9 mouse cellular contexts compared by ENCODE assay signal in genomic region chr17:33926207-33926932, GRCm38 (mm10). TPM values are rescaled to one million over a fixed set of nuclear protein-coding genes. Genes with fewer than 3 reads are reported as not detected.
DNase-seq lines count a peak whose midpoint lies in the region; ATAC-seq and TF ChIP-seq lines count a peak whose summit lies in the region.
"Had no signal": no experiment of that assay in that cellular context is flagged by ENCODE, and none has a peak within 500 bp of the region (broad histone marks: within the 10 kb centered on the region; RNA-seq: fewer than 3 reads in every experiment).

No protein-coding gene starts in this region.

- no peak overlapping the region for H3K9ac ChIP-seq in intestine, postnatal 0 days (ENCODE audit: low read depth, low read length)
- no peak overlapping the region for H3K9ac ChIP-seq in intestine, embryonic 16.5 days (ENCODE audit: low read depth, low read length)
- no peak overlapping the region for H3K9ac ChIP-seq in neural tube, embryonic 14.5 days (replicated peaks; ENCODE audit: low read depth, low read length)
- H3K9ac ChIP-seq: midbrain, embryonic 15.5 days had no signal

- no peaks in the 10 kb centered on the region for H3K4me1 ChIP-seq in intestine, postnatal 0 days (replicated peaks; ENCODE audit: control insufficient read depth, insufficient read depth, low read length)
- peaks cover 16% of the 10 kb centered on the region for H3K4me1 ChIP-seq in intestine, embryonic 16.5 days (ENCODE audit: control insufficient read depth, insufficient read depth, low read length)
- peaks cover 9% of the 10 kb centered on the region for H3K4me1 ChIP-seq in neural tube, embryonic 14.5 days (ENCODE audit: control insufficient read depth, insufficient read depth, low read length)

- no peak for DNase-seq in neural tube, embryonic 10.5 days (ENCODE audit: extremely low spot score, low spot score)
- DNase-seq in ZHBTc4 (ENCODE audit: low read depth, low spot score), result peak; percentile 73
- DNase-seq in retina, embryonic 14.5 days (ENCODE audit: low spot score), result peak; percentile 47
- DNase-seq in layer of hippocampus, postnatal 10 days (ENCODE audit: low spot score in 2 of 2), result no peak
- DNase-seq: heart, adult 18-20 months had no signal

- no peak overlapping the region for H3K27ac ChIP-seq in intestine, postnatal 0 days (ENCODE audit: low read depth, low read length)
- no peak overlapping the region for H3K27ac ChIP-seq in intestine, embryonic 16.5 days (ENCODE audit: low read length)
- no peak overlapping the region for H3K27ac ChIP-seq in neural tube, embryonic 14.5 days (ENCODE audit: low read depth, low read length)
- H3K27ac ChIP-seq: midbrain, embryonic 15.5 days had no signal

- no peaks in the 10 kb centered on the region for H3K9me3 ChIP-seq in intestine, postnatal 0 days (ENCODE audit: control insufficient read depth)
- peaks cover 3% of the 10 kb centered on the region; the same call in 1 of the 2 replicates for H3K9me3 ChIP-seq in intestine, embryonic 16.5 days (ENCODE audit: control insufficient read depth, low read length)
- H3K9me3 ChIP-seq in neural tube, embryonic 14.5 days (ENCODE audit: control insufficient read depth, low read length), result no peaks in the 10 kb centered on the region
- H3K9me3 ChIP-seq: midbrain, embryonic 15.5 days had no signal

- H3K36me3 ChIP-seq in intestine, postnatal 0 days (ENCODE audit: control insufficient read depth, insufficient read depth), result peaks cover 31% of the 10 kb centered on the region
- H3K36me3 ChIP-seq in intestine, embryonic 16.5 days (ENCODE audit: control insufficient read depth, insufficient read depth, low read length), result peaks cover 11% of the 10 kb centered on the region; the same call in 1 of the 2 replicates
- H3K36me3 ChIP-seq in neural tube, embryonic 14.5 days (ENCODE audit: control insufficient read depth, insufficient read depth, low read length), result 0 out of 2 replicates have a peak, but pooled peaks cover 3% of the 10 kb centered on the region
- H3K36me3 ChIP-seq: midbrain, embryonic 15.5 days had no signal

- no peak overlapping the region for H3K4me2 ChIP-seq in intestine, postnatal 0 days (replicated peaks; ENCODE audit: low read depth)
- H3K4me2 ChIP-seq in intestine, embryonic 16.5 days (ENCODE audit: low read depth, low read length), result no peak overlapping the region
- 0 out of 2 replicates have a peak overlapping the region, but pooled peaks have one; percentile 6 for H3K4me2 ChIP-seq in neural tube, embryonic 14.5 days (ENCODE audit: low read depth, low read length)
- H3K4me2 ChIP-seq: midbrain, embryonic 15.5 days had no signal

- H3K4me3 ChIP-seq in intestine, postnatal 0 days (ENCODE audit: low read depth, low read length), result no peak overlapping the region
- no peak overlapping the region for H3K4me3 ChIP-seq in intestine, embryonic 16.5 days (ENCODE audit: low read length)
- no peak overlapping the region for H3K4me3 ChIP-seq in neural tube, embryonic 14.5 days (ENCODE audit: low read depth, low read length)
- H3K4me3 ChIP-seq: midbrain, embryonic 15.5 days had no signal

- 77% methylated on average over 17 of the region's 17 CpGs for WGBS in intestine, postnatal 0 days
- WGBS in intestine, embryonic 16.5 days, result 73% methylated on average over 17 of the region's 17 CpGs
- 83% methylated on average over 17 of the region's 17 CpGs for WGBS in neural tube, embryonic 14.5 days

- ATAC-seq in intestine, postnatal 0 days, result no peak
- ATAC-seq in intestine, embryonic 16.5 days, result no peak
- no peak for ATAC-seq in neural tube, embryonic 14.5 days (ENCODE audit: low read depth)
- ATAC-seq: midbrain, embryonic 15.5 days had no signal

- no peaks in the 10 kb centered on the region for H3K27me3 ChIP-seq in intestine, postnatal 0 days (replicated peaks; ENCODE audit: control insufficient read depth, insufficient read depth, low read length)
- H3K27me3 ChIP-seq in intestine, embryonic 16.5 days (replicated peaks; ENCODE audit: control insufficient read depth, insufficient read depth, low read length), result no peaks in the 10 kb centered on the region
- no peaks in the 10 kb centered on the region for H3K27me3 ChIP-seq in neural tube, embryonic 14.5 days (ENCODE audit: control insufficient read depth, insufficient read depth, low read length)
- H3K27me3 ChIP-seq: midbrain, embryonic 15.5 days had no signal

- TF ChIP-seq CTCF in intestine, postnatal 0 days (IDR thresholded peaks at IDR 0.05; ENCODE audit: low read depth), result peak; percentile 71

RNA-seq across cellular contexts. Expression of gene Rgl2, which starts 3.0 kb away (rescaled TPM):
- polyA plus RNA-seq in intestine, postnatal 0 days (2015; fragmentation: Nextera tagmentation; extraction: Ambion mirVana), result 10.8 and 11.6 TPM in 2 replicates
- 24.4 and 25.9 TPM in 2 replicates for polyA plus RNA-seq in intestine, embryonic 16.5 days (2015; fragmentation: Nextera tagmentation; extraction: Ambion mirVana)
- 48.8 and 51.3 TPM in 2 replicates for polyA plus RNA-seq in neural tube, embryonic 14.5 days (2014; fragmentation: Nextera tagmentation; extraction: Ambion mirVana)
- total RNA-seq in layer of hippocampus, postnatal 10 days (2021), result 10 to 100 TPM; 60.2 to 80.6 TPM

RNA-seq across cellular contexts. Expression of gene Zbtb22, which starts 10.7 kb away (rescaled TPM):
- 11.1 and 12.9 TPM in 2 replicates for polyA plus RNA-seq in intestine, postnatal 0 days (2015; fragmentation: Nextera tagmentation; extraction: Ambion mirVana)
- polyA plus RNA-seq in intestine, embryonic 16.5 days (2015; fragmentation: Nextera tagmentation; extraction: Ambion mirVana), result 12.9 and 15.0 TPM in 2 replicates
- polyA plus RNA-seq in neural tube, embryonic 14.5 days (2014; fragmentation: Nextera tagmentation; extraction: Ambion mirVana), result 6.5 and 8.9 TPM in 2 replicates
- total RNA-seq in layer of hippocampus, postnatal 10 days (2021), result 10 to 100 TPM; 29.4 to 30.5 TPM

RNA-seq across cellular contexts. Expression of gene Tapbp, which starts 10.7 kb away (rescaled TPM):
- 102 and 110 TPM in 2 replicates for polyA plus RNA-seq in intestine, postnatal 0 days (2015; fragmentation: Nextera tagmentation; extraction: Ambion mirVana)
- polyA plus RNA-seq in intestine, embryonic 16.5 days (2015; fragmentation: Nextera tagmentation; extraction: Ambion mirVana), result 44.5 and 45.8 TPM in 2 replicates
- 35.7 and 36.2 TPM in 2 replicates for polyA plus RNA-seq in neural tube, embryonic 14.5 days (2014; fragmentation: Nextera tagmentation; extraction: Ambion mirVana)
- total RNA-seq in layer of hippocampus, postnatal 10 days (2021), result 10 to 100 TPM; 36.3 to 40.7 TPM

RNA-seq across cellular contexts. Expression of gene Pfdn6, which starts 13.8 kb away (rescaled TPM):
- polyA plus RNA-seq in intestine, postnatal 0 days (2015; fragmentation: Nextera tagmentation; extraction: Ambion mirVana), result 111 and 116 TPM in 2 replicates
- polyA plus RNA-seq in intestine, embryonic 16.5 days (2015; fragmentation: Nextera tagmentation; extraction: Ambion mirVana), result 150 and 167 TPM in 2 replicates
- 168 TPM in 2 replicates for polyA plus RNA-seq in neural tube, embryonic 14.5 days (2014; fragmentation: Nextera tagmentation; extraction: Ambion mirVana)
- 100 to 1,000 TPM in 1 of 2 experiments, 10 to 100 TPM in 1; 83.1 to 106 TPM for total RNA-seq in layer of hippocampus, postnatal 10 days (2021)

RNA-seq across cellular contexts. Expression of gene Wdr46, which starts 14.1 kb away (rescaled TPM):
- 10.6 and 11.2 TPM in 2 replicates for polyA plus RNA-seq in intestine, postnatal 0 days (2015; fragmentation: Nextera tagmentation; extraction: Ambion mirVana)
- polyA plus RNA-seq in intestine, embryonic 16.5 days (2015; fragmentation: Nextera tagmentation; extraction: Ambion mirVana), result 24.3 and 26.1 TPM in 2 replicates
- polyA plus RNA-seq in neural tube, embryonic 14.5 days (2014; fragmentation: Nextera tagmentation; extraction: Ambion mirVana), result 18.9 TPM in 2 replicates
- 10 to 100 TPM; 21.8 to 24.8 TPM for total RNA-seq in layer of hippocampus, postnatal 10 days (2021)

Comparison
In these comparisons a context has a peak if more than half of its experiments do, and no peak if none do; other contexts are left out.
1. DNase-seq: peak in ZHBTc4 (single experiment) and retina, embryonic 14.5 days (single experiment); none in neural tube, embryonic 10.5 days (single experiment) and layer of hippocampus, postnatal 10 days (0 of 2).